Mouse (Mus musculus) heart, embryonic 12.5 days (tissue): ENCODE data around the gene Ces5a. TPM values are rescaled to one million over a fixed set of nuclear protein-coding genes. Genes with fewer than 3 reads are reported as not detected.
A peak's percentile ranks its signal among the peaks of the same experiment; 100 is the strongest.

ENCODE experiments used
- ATAC-seq: fragments of 200-750 bp; cut with Nextera tagmentation; 2 replicates; pipeline ENCODE4 v1.8.0; 2017; ENCODE audit warnings: moderate TSS enrichment, moderate library complexity; ENCODE audit not compliant: insufficient number of reproducible peaks, low FRiP score
- H3K27ac ChIP-seq: fragments of 300-500 bp; sonication (generic); 2 replicates; pipeline ENCODE4 v1.5.1; 2016; ENCODE audit warnings: mild to moderate bottlenecking, moderate library complexity; ENCODE audit not compliant: poor library complexity, severe bottlenecking
- H3K27me3 ChIP-seq: fragments of 300-500 bp; sonication (generic); replicated peaks from 2 replicates; pipeline ENCODE4 v1.6.1; 2016; ENCODE audit warnings: mild to moderate bottlenecking, moderate library complexity
- H3K36me3 ChIP-seq: fragments of 300-500 bp; sonication (generic); 2 replicates; pipeline ENCODE4 v1.6.1; 2016; ENCODE audit warnings: mild to moderate bottlenecking, moderate library complexity
- H3K4me1 ChIP-seq: fragments of 300-500 bp; sonication (generic); replicated peaks from 2 replicates; pipeline ENCODE4 v1.6.1; 2016; ENCODE audit warnings: mild to moderate bottlenecking
- H3K4me2 ChIP-seq: fragments of 300-500 bp; sonication (generic); 2 replicates; pipeline ENCODE4 v1.6.1; 2016; ENCODE audit warnings: mild to moderate bottlenecking, moderate library complexity
- H3K4me3 ChIP-seq: fragments of 300-500 bp; sonication (generic); 2 replicates; pipeline ENCODE4 v1.5.1; 2016; ENCODE audit warnings: mild to moderate bottlenecking
- H3K9ac ChIP-seq: fragments of 300-500 bp; sonication (generic); 2 replicates; pipeline ENCODE4 v1.6.1; 2016; ENCODE audit warnings: mild to moderate bottlenecking, moderate library complexity
- H3K9me3 ChIP-seq: fragments of 300-500 bp; sonication (generic); replicated peaks from 2 replicates; pipeline ENCODE4 v1.6.1; 2016; ENCODE audit warnings: mild to moderate bottlenecking, moderate library complexity
- WGBS: fragments of 180-500 bp; shearing (Covaris S2); methylation state at CpG from one replicate; pipeline ENCODE4 v1.1.7; 2016; 5-methylcytosine and 5-hydroxymethylcytosine counted together
- polyA plus RNA-seq: library from polyadenylated mRNA; unstranded; fragments of >200 nt; fragmentation: Nextera tagmentation; extraction: Ambion mirVana; gene quantifications from 2 replicates; pipeline ENCODE4 v1.2.1, GENCODE M21; 2016

Ces5a gene
- polyA plus RNA-seq, result 0.26 TPM in 1 of 2 replicates, not detected in the other

DNA sequence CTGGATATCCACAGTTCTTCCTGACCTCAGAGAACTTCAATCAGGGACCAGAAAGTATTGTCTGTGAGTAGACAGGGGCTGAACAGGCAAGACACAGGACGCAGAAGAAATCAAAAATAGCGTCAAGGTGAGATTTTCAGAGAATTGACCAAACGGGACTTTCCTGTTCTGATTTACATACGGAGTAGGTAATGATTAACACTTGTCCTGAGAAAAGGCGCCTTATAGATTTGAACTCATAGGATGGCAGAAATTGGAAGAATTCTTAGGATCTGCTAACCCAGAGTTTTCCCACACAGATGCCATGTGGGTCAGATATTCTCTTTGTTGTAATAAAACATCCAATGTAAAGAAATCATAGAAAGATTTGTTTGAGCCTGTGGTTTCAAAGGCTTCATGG, at the start of gene Ces5a:
Gene Ces5a (minus strand): TSS at position 101 of the 400 bp plus-strand sequence.
- no peak within 1 kb of the TSS for H3K27ac ChIP-seq
- H3K4me2 ChIP-seq, result no peak within 1 kb of the TSS
- WGBS, result 83% methylated on average over 5 of the region's 5 CpGs
- H3K4me1 ChIP-seq, result no peaks in the 10 kb centered on the region
- no peak for ATAC-seq
- H3K36me3 ChIP-seq, result no peaks in the 10 kb centered on the region
- no peaks in the 10 kb centered on the region for H3K9me3 ChIP-seq
- no peaks in the 10 kb centered on the region for H3K27me3 ChIP-seq
- H3K9ac ChIP-seq, result no peak within 1 kb of the TSS
- H3K4me3 ChIP-seq, result no peak within 1 kb of the TSS

DNA sequence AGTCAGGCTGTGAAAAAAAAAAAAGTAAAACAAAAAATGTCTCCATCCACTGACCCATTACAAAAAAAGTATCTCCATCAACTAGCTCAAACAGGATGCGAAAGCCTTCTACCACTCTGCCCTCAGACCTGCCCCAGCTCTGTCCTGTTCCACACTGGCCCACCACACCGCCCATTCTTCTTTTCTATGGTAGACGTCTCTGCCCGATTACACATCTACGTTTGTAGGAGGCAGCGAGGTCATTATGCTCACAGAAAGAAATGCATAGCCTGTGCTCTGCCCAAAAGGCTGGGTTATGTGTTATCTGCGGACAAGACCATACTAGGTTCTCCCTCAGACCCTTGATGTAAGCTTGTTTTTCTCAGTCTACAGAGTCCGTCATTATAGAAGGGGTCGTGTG, 37.2 kb upstream of the Ces5a start:
- Histone ChIP-seq H3K27ac (no peak overlapping the region), H3K36me3 (no peaks in the 10 kb centered on the region), H3K9me3 (peaks cover 10% of the 10 kb centered on the region), H3K4me2 (no peak overlapping the region), H3K27me3 (no peaks in the 10 kb centered on the region), H3K4me1 (peaks cover 33% of the 10 kb centered on the region), H3K4me3 (no peak overlapping the region), H3K9ac (no peak overlapping the region)
- 82% methylated on average over 9 of the region's 9 CpGs for WGBS
- ATAC-seq, result no peak

- H3K4me1 ChIP-seq, result peaks cover 33% of the 10 kb centered on the region
- H3K27ac ChIP-seq, result peak overlapping the region; percentile 41; the same call in 1 of the 2 replicates
- H3K9ac ChIP-seq, result no peak overlapping the region
- WGBS, result 55% methylated on average over 2 of the region's 2 CpGs
- no peaks in the 10 kb centered on the region for H3K27me3 ChIP-seq
- no peaks in the 10 kb centered on the region for H3K36me3 ChIP-seq
- H3K9me3 ChIP-seq, result peaks cover 10% of the 10 kb centered on the region
- no peak for ATAC-seq
- no peak overlapping the region for H3K4me3 ChIP-seq
- no peak overlapping the region for H3K4me2 ChIP-seq
These were observed 36.5 kb upstream of the Ces5a start for GRCm38 (mm10) chr8:93572095-93572501.

DNA sequence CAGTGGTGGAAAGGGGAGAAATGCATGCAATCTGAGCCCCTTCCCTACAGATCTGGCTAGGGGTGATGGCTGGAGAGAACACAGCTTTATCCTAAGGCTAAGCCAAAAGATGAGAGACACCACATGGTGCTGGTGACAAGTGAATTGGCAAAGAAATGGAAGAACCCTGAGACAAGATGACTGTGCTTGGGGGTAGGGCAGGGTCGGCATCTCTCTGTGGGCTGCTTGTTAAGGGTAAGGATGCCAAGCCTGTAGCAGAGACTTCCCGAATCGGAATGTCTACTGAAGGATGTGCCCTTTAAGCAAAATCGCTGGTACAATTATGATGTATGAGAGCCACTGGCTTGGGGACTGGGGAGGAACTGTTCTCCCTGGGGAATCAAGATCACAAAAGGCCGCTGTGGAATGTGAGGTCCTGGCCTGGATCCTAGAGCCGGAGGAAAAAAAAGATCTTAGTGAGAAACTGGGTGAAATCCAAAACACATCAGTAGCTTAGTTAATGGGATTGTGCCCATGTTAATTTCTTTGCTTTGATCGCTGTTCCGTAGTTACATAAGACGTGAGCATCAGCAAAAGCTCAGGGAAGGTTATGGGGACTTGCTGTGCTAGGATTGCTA, 35.8 kb upstream of the Ces5a start:
- Histone ChIP-seq H3K9ac (no peak overlapping the region), H3K4me1 (peaks cover 33% of the 10 kb centered on the region), H3K4me3 (no peak overlapping the region), H3K4me2 (no peak overlapping the region), H3K36me3 (no peaks in the 10 kb centered on the region), H3K9me3 (peaks cover 10% of the 10 kb centered on the region), H3K27me3 (no peaks in the 10 kb centered on the region), H3K27ac (peak overlapping the region; percentile 96)
- ATAC-seq, result no peak
- WGBS, result 34% methylated on average over 9 of the region's 9 CpGs

DNA sequence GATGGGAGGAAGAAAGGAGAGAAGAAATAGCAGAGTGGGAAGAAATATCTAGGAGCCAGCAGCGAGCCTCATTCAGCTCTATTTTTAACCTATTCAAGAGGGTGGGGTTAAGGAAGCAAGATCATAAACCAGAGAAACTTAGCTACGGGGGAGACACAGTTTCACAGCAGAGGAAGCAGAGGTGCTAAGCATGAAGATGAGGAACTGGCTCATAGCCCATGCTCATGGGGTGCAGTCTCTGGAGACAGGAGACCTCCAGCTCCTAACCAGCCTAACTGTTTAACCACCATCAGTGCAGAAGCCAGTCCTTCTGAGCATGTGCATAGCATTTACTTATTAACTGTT, 34.5 kb upstream of the Ces5a start:
- Histone ChIP-seq H3K9ac (0 out of 2 replicates have a peak overlapping the region, but pooled peaks have one; percentile 13), H3K27ac (peak overlapping the region; percentile 96), H3K4me1 (peaks cover 33% of the 10 kb centered on the region), H3K27me3 (no peaks in the 10 kb centered on the region), H3K4me3 (0 out of 2 replicates have a peak overlapping the region, but pooled peaks have one; percentile 4), H3K36me3 (no peaks in the 10 kb centered on the region), H3K4me2 (peak overlapping the region; percentile 49), H3K9me3 (peaks cover 10% of the 10 kb centered on the region)
- 14% methylated on average over 2 of the region's 2 CpGs for WGBS
- ATAC-seq, result peak; percentile 19; the same call in 1 of the 2 replicates

DNA sequence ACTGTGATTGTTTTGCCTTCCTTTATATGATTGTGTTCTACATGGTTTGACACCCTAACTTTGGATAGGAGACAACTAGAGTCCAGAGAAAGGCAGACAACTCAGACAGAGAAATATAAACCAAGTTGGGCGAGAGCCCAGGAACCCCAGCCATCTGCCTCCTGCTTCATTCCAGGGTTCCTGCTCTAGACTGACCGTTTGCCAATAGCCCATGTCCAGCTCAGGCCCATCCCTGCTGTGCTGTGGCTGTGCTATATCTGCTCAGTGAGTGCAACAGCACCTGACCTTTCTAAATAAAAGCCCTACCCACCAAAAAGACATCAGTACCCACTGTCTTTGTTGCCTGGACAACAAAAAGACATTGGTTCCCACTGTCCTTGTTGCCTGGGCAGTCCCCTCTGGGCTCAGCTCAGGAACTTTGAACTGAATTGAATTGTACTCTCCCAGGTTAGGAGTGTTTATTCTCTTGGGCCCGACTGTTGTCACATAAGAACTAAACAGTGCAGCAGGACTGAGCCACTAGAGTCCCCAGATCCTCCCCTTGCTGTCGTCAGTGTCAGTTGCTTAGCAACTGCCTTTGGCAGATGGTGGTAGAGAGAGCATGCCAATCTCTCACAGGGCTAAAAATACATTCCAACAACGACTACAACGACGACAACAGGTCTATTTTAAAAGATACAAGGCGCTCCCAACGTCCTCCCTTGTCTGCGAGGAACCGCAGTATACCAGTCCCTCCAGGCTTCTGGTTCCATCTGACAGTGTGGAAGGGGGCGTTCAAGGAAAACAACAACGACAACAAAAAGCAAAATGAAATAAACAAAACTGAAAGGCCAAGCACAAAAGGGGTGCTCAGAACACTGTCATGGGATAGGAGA, 33.9 kb upstream of the Ces5a start:
- peak overlapping the region; percentile 96 for H3K27ac ChIP-seq

DNA sequence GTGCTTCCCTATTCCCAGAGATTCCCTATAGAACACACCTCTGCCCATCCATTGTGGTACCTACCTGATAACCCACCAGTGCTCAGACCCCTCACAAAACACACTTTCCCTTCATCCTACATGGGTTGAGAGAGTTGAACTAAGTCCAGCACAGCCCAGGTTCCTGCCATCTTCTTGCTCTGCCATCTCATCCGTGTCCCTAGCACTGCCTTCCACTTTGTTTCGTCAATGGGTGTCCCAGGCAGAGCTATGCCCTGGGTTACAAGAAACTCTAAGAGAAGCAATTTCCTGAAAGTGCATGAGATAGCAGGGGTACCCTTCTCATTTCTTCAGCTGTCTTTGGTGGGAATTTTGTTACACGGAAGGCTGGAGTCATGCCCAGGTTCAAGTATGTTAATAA, 33.0 kb upstream of the Ces5a start:
- ATAC-seq, result no peak
- peak overlapping the region; percentile 96 for H3K27ac ChIP-seq
- WGBS, result 90% methylated on average over 3 of the region's 3 CpGs
- no peak overlapping the region for H3K4me2 ChIP-seq
- H3K4me3 ChIP-seq, result no peak overlapping the region
- peaks cover 33% of the 10 kb centered on the region for H3K4me1 ChIP-seq
- peaks cover 10% of the 10 kb centered on the region for H3K9me3 ChIP-seq
- no peak overlapping the region for H3K9ac ChIP-seq
- no peaks in the 10 kb centered on the region for H3K36me3 ChIP-seq
- H3K27me3 ChIP-seq, result no peaks in the 10 kb centered on the region

More for the DNA sequence above, 33.9 kb upstream of the Ces5a start:
- 27% methylated on average over 13 of the region's 13 CpGs for WGBS
- Histone ChIP-seq H3K4me3 (0 out of 2 replicates have a peak overlapping the region, but pooled peaks have one; percentile 4), H3K4me1 (peaks cover 33% of the 10 kb centered on the region), H3K4me2 (peak overlapping the region; percentile 49), H3K9ac (0 out of 2 replicates have a peak overlapping the region, but pooled peaks have one; percentile 13), H3K36me3 (no peaks in the 10 kb centered on the region), H3K27me3 (no peaks in the 10 kb centered on the region), H3K9me3 (peaks cover 10% of the 10 kb centered on the region)
- ATAC-seq, result peak; percentile 81

GRCm38 (mm10) chr8:93567086-93567485, 31.5 kb upstream of the Ces5a start:
- H3K27ac ChIP-seq, result no peak overlapping the region
- H3K4me3 ChIP-seq, result no peak overlapping the region
- H3K36me3 ChIP-seq, result no peaks in the 10 kb centered on the region
- WGBS, result 78% methylated on average over 9 of the region's 9 CpGs
- no peaks in the 10 kb centered on the region for H3K27me3 ChIP-seq
- peaks cover 10% of the 10 kb centered on the region for H3K9me3 ChIP-seq
- H3K9ac ChIP-seq, result no peak overlapping the region
- peaks cover 31% of the 10 kb centered on the region for H3K4me1 ChIP-seq
- ATAC-seq, result no peak
- H3K4me2 ChIP-seq, result no peak overlapping the region

GRCm38 (mm10) chr8:93564634-93565033, 29.0 kb upstream of the Ces5a start:
- Histone ChIP-seq H3K4me2 (no peak overlapping the region), H3K4me3 (no peak overlapping the region), H3K27me3 (no peaks in the 10 kb centered on the region), H3K4me1 (0 out of 2 replicates have a peak, but pooled peaks cover 7% of the 10 kb centered on the region), H3K9ac (no peak overlapping the region), H3K9me3 (peaks cover 10% of the 10 kb centered on the region), H3K36me3 (no peaks in the 10 kb centered on the region), H3K27ac (no peak overlapping the region)
- WGBS, result 70% methylated on average over 4 of the region's 4 CpGs
- no peak for ATAC-seq

DNA sequence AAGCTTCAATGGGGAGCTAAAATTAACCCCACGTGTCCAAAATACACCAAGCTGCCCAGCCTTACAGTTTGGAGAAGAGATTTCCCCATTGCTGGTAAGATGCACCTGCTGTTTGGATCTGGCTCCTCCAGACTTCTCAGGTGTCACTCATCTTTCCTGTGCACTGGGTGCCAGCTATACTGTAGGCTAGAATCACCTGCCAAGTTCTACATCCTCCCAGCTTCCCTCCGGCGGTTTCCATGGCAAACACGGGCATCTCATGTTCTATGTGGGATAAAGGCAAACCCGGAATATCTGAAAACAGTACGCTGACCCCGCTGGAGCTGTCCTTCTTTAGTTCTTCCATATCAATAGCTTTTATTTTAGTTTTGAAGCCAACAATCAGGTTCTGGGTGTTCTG, 27.9 kb upstream of the Ces5a start:
- Histone ChIP-seq H3K9me3 (peaks cover 7% of the 10 kb centered on the region), H3K4me1 (0 out of 2 replicates have a peak, but pooled peaks cover 2% of the 10 kb centered on the region), H3K4me2 (no peak overlapping the region), H3K9ac (no peak overlapping the region), H3K36me3 (no peaks in the 10 kb centered on the region), H3K27ac (no peak overlapping the region), H3K4me3 (no peak overlapping the region), H3K27me3 (no peaks in the 10 kb centered on the region)
- 80% methylated on average over 7 of the region's 7 CpGs for WGBS
- ATAC-seq, result no peak

DNA sequence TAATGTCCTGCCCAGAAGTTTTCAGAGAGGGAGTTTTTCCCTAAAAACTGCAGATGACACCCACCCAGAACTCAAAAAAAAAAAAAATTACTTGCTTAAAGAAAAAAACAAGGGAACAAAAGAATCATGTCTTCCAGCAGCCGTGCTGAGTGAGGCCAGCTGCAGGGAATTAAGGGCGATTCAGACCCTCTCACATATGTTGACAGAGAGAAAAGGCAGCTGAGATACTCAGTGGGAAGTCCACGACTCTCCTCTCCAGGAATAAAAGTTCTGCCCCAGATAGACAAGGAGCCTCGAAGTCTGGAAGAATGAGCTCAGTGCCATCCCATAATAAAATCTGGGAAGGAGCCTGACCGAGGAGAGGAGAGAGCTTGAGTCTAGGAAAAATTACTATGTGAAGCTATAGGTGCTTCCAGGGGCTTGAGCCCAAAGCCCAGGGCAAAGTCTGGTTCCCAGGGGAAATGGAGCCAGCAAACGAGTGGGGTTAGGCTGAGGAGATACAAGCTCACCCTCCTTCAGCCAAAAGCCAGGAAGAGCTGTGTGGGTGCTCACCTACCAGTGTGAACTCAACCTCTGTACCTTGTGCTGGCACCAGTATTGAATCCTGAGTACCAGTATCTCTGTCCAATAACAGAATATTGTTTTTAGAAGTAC, 27.1 kb upstream of the Ces5a start:
- H3K9me3 ChIP-seq, result no peaks in the 10 kb centered on the region
- no peaks in the 10 kb centered on the region for H3K27me3 ChIP-seq
- H3K36me3 ChIP-seq, result no peaks in the 10 kb centered on the region
- 25% methylated on average over 6 of the region's 6 CpGs for WGBS
- 0 out of 2 replicates have a peak, but pooled peaks cover 2% of the 10 kb centered on the region for H3K4me1 ChIP-seq
- no peak overlapping the region for H3K9ac ChIP-seq
- no peak overlapping the region for H3K4me2 ChIP-seq
- H3K27ac ChIP-seq, result no peak overlapping the region
- no peak for ATAC-seq
- H3K4me3 ChIP-seq, result no peak overlapping the region
